Mouse (Mus musculus) urinary bladder, postnatal 14 days (tissue): Measurements from ENCODE around the gene Gmip.
A peak's percentile ranks its signal among the peaks of the same experiment; 100 is the strongest.

Source experiments
- DNase-seq: peaks from one replicate; pipeline ENCODE4 v3.0.0; 2021; ENCODE audit warnings: low spot score

Gene Gmip

GRCm38 (mm10) chr8:69808094-69808863, at the start of gene Gmip:
Gene Gmip, plus strand, starts transcription at chr8:69808679.
- peak; percentile 83 for DNase-seq

- DNase-seq: no peak
These were observed 46.5 kb upstream of the Gmip start for GRCm38 (mm10) chr8:69761814-69762445.

GRCm38 (mm10) chr8:69771221-69771620, 37.3 kb upstream of the Gmip start:
- no peak for DNase-seq

GRCm38 (mm10) chr8:69772106-69772505, 36.4 kb upstream of the Gmip start:
- DNase-seq: no peak

- peak; percentile 88 for DNase-seq
These were observed 33.9 kb upstream of the Gmip start, which contains the start of gene Gm20422 for GRCm38 (mm10) chr8:69774503-69775148. Gene Gm20422, minus strand, starts transcription at chr8:69774886.

- no peak for DNase-seq
These were observed 33.3 kb upstream of the Gmip start for GRCm38 (mm10) chr8:69775149-69775534.

- no peak for DNase-seq
These were observed 31.4 kb upstream of the Gmip start for GRCm38 (mm10) chr8:69777111-69777510.

GRCm38 (mm10) chr8:69789105-69789504, 19.4 kb upstream of the Gmip start:
- DNase-seq: peak; percentile 2

- DNase-seq: peak; percentile 1
These were observed 18.7 kb upstream of the Gmip start for GRCm38 (mm10) chr8:69789731-69790130.

- peak; percentile 2 for DNase-seq
These were observed 18.1 kb upstream of the Gmip start for GRCm38 (mm10) chr8:69790364-69790763.

GRCm38 (mm10) chr8:69790773-69791367, 17.6 kb upstream of the Gmip start, which contains the start of the genes Atp13a1 and Zfp866:
Gene Atp13a1, plus strand, starts transcription at chr8:69791163.
Gene Zfp866, minus strand, starts transcription at chr8:69791178.
- peak; percentile 91 for DNase-seq

GRCm38 (mm10) chr8:69791415-69792068, 16.9 kb upstream of the Gmip start:
- DNase-seq: peak; percentile 33

GRCm38 (mm10) chr8:69793666-69794065, 14.8 kb upstream of the Gmip start:
- no peak for DNase-seq

- DNase-seq: peak; percentile 8
These were observed 14.4 kb upstream of the Gmip start for GRCm38 (mm10) chr8:69794096-69794495.

- DNase-seq: peak; percentile 2
These were observed 13.6 kb upstream of the Gmip start for GRCm38 (mm10) chr8:69794901-69795300.

GRCm38 (mm10) chr8:69796721-69797345, 11.6 kb upstream of the Gmip start:
- peak; percentile 2 for DNase-seq

GRCm38 (mm10) chr8:69797661-69798060, 10.8 kb upstream of the Gmip start:
- peak; percentile 1 for DNase-seq

GRCm38 (mm10) chr8:69799261-69799660, 9.2 kb upstream of the Gmip start:
- peak; percentile 2 for DNase-seq

GRCm38 (mm10) chr8:69799946-69800345, 8.5 kb upstream of the Gmip start:
- peak; percentile 1 for DNase-seq

- DNase-seq: peak; percentile 1
These were observed 6.7 kb upstream of the Gmip start for GRCm38 (mm10) chr8:69801796-69802195.

- no peak for DNase-seq
These were observed 6.3 kb upstream of the Gmip start for GRCm38 (mm10) chr8:69802216-69802615.
